Mouse (Mus musculus) liver, embryonic 16.5 days (tissue): Measurements from ENCODE around the gene Madcam1. TPM values are rescaled to one million over a fixed set of nuclear protein-coding genes. Genes with fewer than 3 reads are reported as not detected.

Experiments used
- ATAC-seq: fragments of 200-750 bp; cut with Nextera tagmentation; 2 replicates; pipeline ENCODE4 v1.8.0; 2017; ENCODE audit warnings: low read depth, mild to moderate bottlenecking, moderate number of reproducible peaks, moderate library complexity
- H3K27ac ChIP-seq: fragments of 300-500 bp; sonication (generic); 2 replicates; pipeline ENCODE4 v1.5.1; 2014; ENCODE audit warnings: mild to moderate bottlenecking, low read length
- H3K27me3 ChIP-seq: fragments of 300-500 bp; sonication (generic); 2 replicates; pipeline ENCODE4 v1.6.1; 2014; ENCODE audit warnings: low read depth, low read length, mixed read lengths; ENCODE audit not compliant: control insufficient read depth, insufficient read depth
- H3K36me3 ChIP-seq: fragments of 300-500 bp; sonication (generic); 2 replicates; pipeline ENCODE4 v1.6.1; 2014; ENCODE audit warnings: mild to moderate bottlenecking; ENCODE audit not compliant: control insufficient read depth, insufficient read depth
- H3K4me1 ChIP-seq: fragments of 300-500 bp; sonication (generic); 2 replicates; pipeline ENCODE4 v1.6.1; 2014; ENCODE audit warnings: low read depth, low read length, mixed read lengths; ENCODE audit not compliant: control insufficient read depth
- H3K4me2 ChIP-seq: fragments of 300-500 bp; sonication (generic); 2 replicates; pipeline ENCODE4 v1.6.1; 2014; ENCODE audit warnings: low read depth, low read length, mixed read lengths
- H3K4me3 ChIP-seq: fragments of 300-500 bp; sonication (generic); 2 replicates; pipeline ENCODE4 v1.5.1; 2014; ENCODE audit warnings: low read depth, mild to moderate bottlenecking, low read length
- H3K9ac ChIP-seq: fragments of 300-500 bp; sonication (generic); 2 replicates; pipeline ENCODE4 v1.6.1; 2014; ENCODE audit warnings: low read depth, low read length
- H3K9me3 ChIP-seq: fragments of 300-500 bp; sonication (generic); replicated peaks from 2 replicates; pipeline ENCODE4 v1.6.1; 2016; ENCODE audit warnings: low read length; ENCODE audit not compliant: control insufficient read depth
- WGBS: fragments of 180-500 bp; shearing (Covaris S2); extraction: QIAGEN DNeasy Blood & Tissue Kit; methylation state at CpG from one replicate; pipeline ENCODE4 v1.1.7; 2014; ENCODE audit not compliant: insufficient replicate concordance; 5-methylcytosine and 5-hydroxymethylcytosine counted together
- polyA plus RNA-seq: library from polyadenylated mRNA; unstranded; fragments of >200 nt; fragmentation: Nextera tagmentation; extraction: Ambion mirVana; gene quantifications from 2 replicates; pipeline ENCODE4 v1.2.1, GENCODE M21; 2015

The Madcam1 gene
- polyA plus RNA-seq, 1 experiment from 2014 or later: 0.24 TPM

- Histone ChIP-seq H3K36me3 (peaks cover 44% of the 10 kb centered on the region), H3K27me3 (no peaks in the 10 kb centered on the region), H3K4me1 (peaks cover 33% of the 10 kb centered on the region), H3K4me3 (peak overlapping the region; percentile 72), H3K9me3 (no peaks in the 10 kb centered on the region), H3K9ac (peak overlapping the region; percentile 86), H3K27ac (peak overlapping the region; percentile 68), H3K4me2 (peak overlapping the region; percentile 95)
- WGBS: 77% methylated on average over 6 of the region's 6 CpGs
- ATAC-seq: no peak
Observed at GRCm38 (mm10) chr10:79683726-79684640, 19.6 kb downstream of the Madcam1 start.

DNA sequence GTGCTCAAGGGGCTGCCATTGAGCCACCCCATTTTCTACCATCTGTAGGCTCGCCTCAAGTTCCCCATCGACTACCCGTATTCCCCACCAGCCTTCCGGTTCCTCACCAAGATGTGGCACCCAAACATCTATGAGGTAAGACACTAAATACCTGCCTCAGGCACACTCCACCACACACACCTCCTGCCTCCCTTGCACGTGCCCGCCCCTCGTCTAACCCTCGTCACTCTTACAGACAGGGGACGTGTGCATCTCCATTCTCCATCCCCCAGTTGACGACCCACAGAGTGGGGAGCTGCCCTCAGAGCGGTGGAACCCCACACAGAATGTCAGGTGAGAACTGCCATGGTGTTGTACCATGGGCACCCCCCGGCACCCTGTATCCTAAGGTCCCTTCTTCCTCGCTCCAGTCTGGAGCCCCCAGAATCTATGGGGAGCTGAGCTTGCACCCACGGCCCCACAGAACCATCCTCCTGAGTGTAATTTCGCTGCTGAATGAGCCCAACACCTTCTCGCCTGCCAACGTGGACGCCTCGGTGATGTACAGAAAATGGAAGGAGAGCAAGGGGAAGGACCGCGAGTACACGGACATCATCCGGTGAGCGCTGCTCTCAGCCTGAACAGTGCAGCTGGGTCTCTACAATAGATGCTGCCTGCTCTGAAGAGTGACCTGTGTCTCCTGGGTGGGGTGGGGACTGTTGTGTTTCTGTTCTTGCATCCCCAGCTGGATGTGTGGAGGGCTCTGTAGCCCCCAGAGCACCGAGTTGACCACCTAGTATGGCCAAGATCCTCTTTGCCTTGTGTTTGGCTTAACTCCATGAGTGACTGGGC, 20.6 kb downstream of the Madcam1 start:
- H3K27me3 ChIP-seq: no peaks in the 10 kb centered on the region
- H3K9ac ChIP-seq: no peak overlapping the region
- no peak overlapping the region for H3K4me3 ChIP-seq
- H3K9me3 ChIP-seq: no peaks in the 10 kb centered on the region
- 90% methylated on average over 25 of the region's 25 CpGs for WGBS
- peaks cover 33% of the 10 kb centered on the region for H3K4me1 ChIP-seq
- no peak for ATAC-seq
- H3K27ac ChIP-seq: peak overlapping the region; percentile 68; the same call in 1 of the 2 replicates
- no peak overlapping the region for H3K4me2 ChIP-seq
- H3K36me3 ChIP-seq: peaks cover 48% of the 10 kb centered on the region

GRCm38 (mm10) chr10:79686219-79686618, 21.9 kb downstream of the Madcam1 start:
- H3K36me3 ChIP-seq: peaks cover 48% of the 10 kb centered on the region
- peaks cover 21% of the 10 kb centered on the region for H3K4me1 ChIP-seq
- no peak overlapping the region for H3K27ac ChIP-seq
- no peak for ATAC-seq
- H3K4me2 ChIP-seq: no peak overlapping the region
- H3K27me3 ChIP-seq: no peaks in the 10 kb centered on the region
- H3K9me3 ChIP-seq: no peaks in the 10 kb centered on the region
- no peak overlapping the region for H3K4me3 ChIP-seq
- WGBS: 84% methylated on average over 2 of the region's 2 CpGs
- no peak overlapping the region for H3K9ac ChIP-seq

DNA sequence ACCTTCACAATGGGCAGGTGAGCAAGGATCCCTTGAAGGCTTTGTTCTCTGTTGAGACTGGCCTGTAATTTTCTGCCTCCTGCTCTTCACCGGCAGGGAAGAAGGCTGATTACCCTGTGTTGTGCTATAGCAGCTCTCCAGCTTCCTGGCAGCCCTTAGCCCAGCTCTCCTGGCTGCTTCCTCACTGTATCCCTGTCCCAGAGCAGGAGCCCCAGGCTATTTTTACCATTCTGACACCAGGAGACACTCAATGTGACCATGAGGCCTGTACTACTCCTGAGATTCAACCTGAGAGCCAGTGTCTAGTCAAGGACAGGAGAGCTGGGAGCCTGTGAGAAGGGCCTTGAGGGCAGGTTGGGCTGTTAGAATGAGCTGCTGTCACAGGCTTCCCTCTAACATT, 22.3 kb downstream of the Madcam1 start:
- H3K36me3 ChIP-seq: peaks cover 48% of the 10 kb centered on the region

GRCm38 (mm10) chr10:79687513-79687912, 23.2 kb downstream of the Madcam1 start:
- H3K4me2 ChIP-seq: no peak overlapping the region

More for the DNA sequence above, 22.3 kb downstream of the Madcam1 start:
- Histone ChIP-seq H3K4me1 (peaks cover 20% of the 10 kb centered on the region), H3K27me3 (no peaks in the 10 kb centered on the region), H3K4me3 (no peak overlapping the region), H3K4me2 (no peak overlapping the region), H3K9me3 (no peaks in the 10 kb centered on the region), H3K27ac (no peak overlapping the region), H3K9ac (no peak overlapping the region)
- ATAC-seq: no peak
- 90% methylated on average over 1 of the region's 1 CpGs for WGBS

GRCm38 (mm10) chr10:79688720-79689119, 24.4 kb downstream of the Madcam1 start, which contains the start of gene Gzmm:
TSS of gene Gzmm (plus strand) at chr10:79689020.
- H3K4me2 ChIP-seq: no peak within 1 kb of the TSS
- ATAC-seq: no peak
- no peak within 1 kb of the TSS for H3K27ac ChIP-seq
- H3K27me3 ChIP-seq: no peaks in the 10 kb centered on the region
- 75% methylated on average over 4 of the region's 4 CpGs for WGBS
- peaks cover 48% of the 10 kb centered on the region for H3K36me3 ChIP-seq
- H3K9me3 ChIP-seq: no peaks in the 10 kb centered on the region
- peaks cover 9% of the 10 kb centered on the region for H3K4me1 ChIP-seq
- H3K9ac ChIP-seq: no peak within 1 kb of the TSS
- H3K4me3 ChIP-seq: no peak within 1 kb of the TSS

More at GRCm38 (mm10) chr10:79687513-79687912, 23.2 kb downstream of the Madcam1 start:
- H3K27ac ChIP-seq: no peak overlapping the region
- no peak overlapping the region for H3K4me3 ChIP-seq
- H3K4me1 ChIP-seq: peaks cover 20% of the 10 kb centered on the region
- no peaks in the 10 kb centered on the region for H3K9me3 ChIP-seq
- no peak overlapping the region for H3K9ac ChIP-seq
- peaks cover 48% of the 10 kb centered on the region for H3K36me3 ChIP-seq
- WGBS: 90% methylated on average over 6 of the region's 6 CpGs
- no peak for ATAC-seq
- H3K27me3 ChIP-seq: no peaks in the 10 kb centered on the region

GRCm38 (mm10) chr10:79689178-79689577, 24.8 kb downstream of the Madcam1 start:
- Histone ChIP-seq H3K4me2 (no peak overlapping the region), H3K4me3 (no peak overlapping the region), H3K27me3 (no peaks in the 10 kb centered on the region), H3K27ac (no peak overlapping the region), H3K4me1 (peaks cover 5% of the 10 kb centered on the region), H3K36me3 (peaks cover 48% of the 10 kb centered on the region), H3K9me3 (no peaks in the 10 kb centered on the region), H3K9ac (no peak overlapping the region)
- no peak for ATAC-seq
- 83% methylated on average over 3 of the region's 3 CpGs for WGBS

DNA sequence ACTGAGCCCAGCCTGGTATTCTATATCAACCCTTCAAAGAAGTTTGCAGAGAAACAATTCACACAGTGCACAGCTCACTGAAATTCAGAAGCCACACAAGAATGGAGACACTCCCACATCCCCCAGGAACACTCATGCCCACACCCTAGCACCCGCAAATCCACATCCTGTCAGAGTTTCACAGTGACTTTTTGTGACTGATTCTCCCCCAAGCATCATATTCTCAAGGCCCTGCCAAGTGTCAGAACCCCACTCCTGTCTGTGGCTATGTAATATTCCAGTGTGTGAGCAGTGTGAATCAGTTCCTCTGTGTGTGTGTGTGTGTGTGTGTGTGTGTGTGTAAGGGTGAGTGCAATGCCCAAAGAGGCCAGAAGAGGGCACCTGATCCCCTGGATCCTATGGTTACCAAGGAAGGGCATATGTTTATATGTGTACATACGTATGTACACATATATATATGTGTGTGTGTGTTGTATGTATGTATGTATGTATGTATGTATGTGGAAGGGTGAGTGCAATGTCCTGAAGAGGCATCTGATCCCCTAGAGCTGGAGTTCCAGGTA, 27.7 kb downstream of the Madcam1 start:
- no peak overlapping the region for H3K4me3 ChIP-seq
- H3K27me3 ChIP-seq: no peaks in the 10 kb centered on the region
- WGBS: 85% methylated on average over 2 of the region's 2 CpGs
- no peak for ATAC-seq
- no peak overlapping the region for H3K4me2 ChIP-seq
- no peaks in the 10 kb centered on the region for H3K9me3 ChIP-seq
- peaks cover 8% of the 10 kb centered on the region for H3K4me1 ChIP-seq
- no peak overlapping the region for H3K27ac ChIP-seq
- no peak overlapping the region for H3K9ac ChIP-seq
- H3K36me3 ChIP-seq: peaks cover 22% of the 10 kb centered on the region
